Mouse (Mus musculus) liver, embryonic 14.5 days (tissue): ENCODE measurements at regions not wholly inside any gene's neighbourhood (a gene's known extent, or its start where the extent isn't known, plus 50 kb on each side); places are given as distances from the start of the nearest gene placed in this dataset.

Experiments used
- CTCF ChIP-seq: IDR thresholded peaks from 2 replicates; pipeline ENCODE4 v1.5.1; 2016; ENCODE audit warnings: antibody characterized with exemption, low read depth, control low read depth
- EP300 ChIP-seq: IDR thresholded peaks from 2 replicates; pipeline ENCODE4 v1.6.1; 2016; ENCODE audit warnings: antibody characterized with exemption, low read depth

DNA sequence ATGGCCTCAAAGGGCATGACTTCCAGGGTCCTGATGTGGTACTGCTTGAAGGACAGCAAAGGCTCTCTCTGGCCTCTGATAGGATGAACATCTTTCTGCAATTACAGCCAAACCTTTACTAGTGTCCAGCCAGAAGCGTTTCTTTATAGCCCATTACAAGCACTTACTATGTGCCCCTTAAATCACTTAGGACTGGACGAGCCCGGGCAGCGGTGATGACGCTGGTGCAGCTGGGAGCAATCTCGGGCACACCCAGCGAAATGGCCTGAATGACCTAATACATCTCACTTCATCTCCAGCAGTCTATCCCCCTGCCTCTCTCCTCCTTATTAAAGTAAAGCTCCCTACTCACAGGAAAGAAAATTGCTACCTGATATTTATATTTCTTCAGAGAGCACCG, 69.6 kb upstream of the Sorcs3 start:
- TF ChIP-seq CTCF (no peak), EP300 (no peak)
